Mouse (Mus musculus): Measurements from ENCODE around the gene Pde10a. TPM values are rescaled to one million over a fixed set of nuclear protein-coding genes. Genes with fewer than 3 reads are reported as not detected.

The Pde10a gene
- total and polyA plus RNA-seq, 3 experiments, result 13.8 to 36.2 (median 21.4) TPM

DNA sequence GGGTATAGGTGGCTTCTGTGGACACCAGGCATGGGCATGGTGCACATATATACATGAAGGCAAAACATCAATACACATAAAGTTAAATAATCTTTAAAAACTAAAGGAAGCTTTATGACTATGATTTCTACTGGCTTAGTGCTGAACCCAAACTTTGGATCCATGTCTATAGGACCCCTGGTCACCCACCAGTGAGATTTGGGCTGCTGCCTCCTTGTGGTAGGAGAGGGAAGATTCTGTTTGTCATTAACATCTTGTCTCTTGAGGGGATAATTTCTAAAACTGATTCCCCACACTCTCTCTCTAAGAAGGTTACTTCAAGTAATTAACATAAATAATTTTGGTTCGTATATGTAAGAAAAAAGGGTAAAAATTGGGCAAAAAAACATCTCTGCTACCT lies 220.2 kb downstream of the Pde10a start:
- no peak for DNase-seq

DNA sequence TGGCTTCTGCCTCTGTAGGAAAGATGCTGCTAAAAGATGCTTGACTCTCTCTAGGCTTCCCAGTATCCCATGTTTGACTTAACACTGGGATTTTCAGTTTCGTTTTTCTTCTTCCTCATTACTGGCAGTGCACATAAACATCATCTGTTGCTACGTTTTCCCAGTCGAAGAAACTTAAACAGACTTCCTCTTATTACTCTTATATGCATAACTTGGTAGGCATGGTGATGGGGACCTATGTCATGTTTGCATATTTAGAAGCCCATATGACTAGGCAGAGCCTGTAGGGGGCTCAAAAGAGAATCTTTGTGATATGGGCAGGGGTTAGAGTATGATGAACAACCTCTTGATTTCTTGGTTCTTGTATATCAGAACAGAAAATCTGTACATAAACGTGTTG lies 224.3 kb downstream of the Pde10a start:
- DNase-seq, result no peak

DNA sequence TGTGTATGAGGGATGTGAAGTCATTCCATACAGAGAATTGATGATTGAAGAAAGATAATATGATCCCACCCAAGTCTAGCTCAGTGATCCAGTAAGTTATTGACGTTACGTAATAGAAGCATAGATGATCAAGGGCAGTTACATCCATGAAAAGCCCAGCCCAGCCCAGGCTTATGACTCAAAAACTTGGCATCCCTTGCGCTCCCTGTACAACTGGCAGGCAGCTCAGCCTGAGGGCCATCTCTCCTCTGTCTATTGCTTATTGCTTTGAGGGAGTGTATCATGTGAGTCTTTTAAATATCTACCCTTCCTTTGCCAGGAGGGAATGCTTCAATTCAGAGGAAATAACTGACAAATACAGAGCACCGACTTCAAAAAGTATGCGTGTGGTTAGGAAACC lies 232.4 kb downstream of the Pde10a start:
- DNase-seq, result peak; percentile 84

GRCm38 (mm10) chr17:8763248-8763647 lies 238.1 kb downstream of the Pde10a start:
- DNase-seq, result no peak

DNA sequence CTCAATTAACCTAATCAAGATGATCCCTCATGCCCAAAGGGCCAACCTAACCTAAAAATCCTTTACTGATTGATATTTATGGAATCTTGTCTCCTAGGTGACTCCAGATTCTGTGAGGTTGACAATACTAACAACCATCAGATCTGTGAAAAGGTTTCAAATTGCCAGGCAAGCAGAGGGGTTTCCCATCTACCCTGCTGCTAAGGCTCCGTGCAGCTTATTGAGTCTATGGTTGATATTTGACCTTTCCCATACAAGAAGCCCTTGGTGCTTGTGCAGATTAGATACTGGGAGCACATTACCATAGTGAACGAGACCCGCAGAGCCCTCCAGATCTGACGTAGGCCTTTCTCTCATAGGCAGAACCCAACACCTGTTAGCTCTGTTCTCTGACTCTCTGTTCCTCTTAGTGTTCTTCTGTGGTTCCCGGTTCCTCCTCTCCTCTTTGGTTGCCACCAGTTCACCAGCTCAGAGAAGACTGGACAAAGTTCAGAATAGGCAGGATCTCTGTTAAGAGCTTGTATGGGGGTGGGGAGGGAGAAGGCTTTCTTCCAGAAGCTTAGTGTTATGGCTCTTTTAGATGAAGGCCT lies 240.9 kb downstream of the Pde10a start:
- DNase-seq, result no peak

DNA sequence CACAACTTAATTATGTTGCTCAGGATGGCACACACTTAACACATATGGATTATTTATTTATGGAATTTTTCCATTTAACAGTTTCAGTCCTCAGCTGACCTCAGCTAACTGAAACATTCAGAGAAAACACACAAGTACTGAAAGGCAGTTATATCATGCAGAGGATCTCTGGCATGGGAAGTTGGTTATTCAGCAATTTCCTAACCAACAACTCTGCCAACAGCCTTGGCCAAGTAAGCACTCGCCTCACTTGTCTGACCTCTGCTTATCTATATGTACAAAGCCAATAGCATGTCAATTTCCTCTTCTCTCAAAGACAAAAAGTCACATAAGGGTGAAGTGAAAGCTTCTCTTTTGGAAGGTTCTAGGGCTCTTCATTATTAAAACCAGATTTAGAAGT lies 244.0 kb downstream of the Pde10a start:
- no peak for DNase-seq

- DNase-seq, result no peak
These were observed 248.2 kb downstream of the Pde10a start for GRCm38 (mm10) chr17:8773391-8773790.

DNA sequence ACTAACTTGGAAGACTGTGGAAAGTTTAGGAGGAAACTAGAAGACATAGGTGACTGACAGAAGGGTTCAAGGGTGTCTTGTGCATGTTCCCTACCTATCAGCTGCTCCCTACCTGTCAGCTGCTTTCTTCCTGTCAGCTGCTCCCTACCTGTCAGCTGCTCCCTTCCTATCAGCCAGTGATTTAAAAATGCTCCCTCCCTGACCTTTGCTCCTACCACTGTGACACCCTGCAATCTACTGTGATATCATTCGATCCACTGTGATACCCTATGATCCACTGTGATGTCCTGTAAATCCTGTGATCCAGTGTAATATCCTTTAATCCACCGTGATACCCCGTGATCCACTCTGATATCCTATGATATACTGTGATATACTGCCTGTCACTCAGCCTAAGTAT lies 249.1 kb downstream of the Pde10a start:
- no peak for DNase-seq

- DNase-seq, result no peak
These were observed 250.5 kb downstream of the Pde10a start for GRCm38 (mm10) chr17:8775571-8776161.

- DNase-seq, result no peak
These were observed 252.5 kb downstream of the Pde10a start for GRCm38 (mm10) chr17:8777710-8778109.

DNA sequence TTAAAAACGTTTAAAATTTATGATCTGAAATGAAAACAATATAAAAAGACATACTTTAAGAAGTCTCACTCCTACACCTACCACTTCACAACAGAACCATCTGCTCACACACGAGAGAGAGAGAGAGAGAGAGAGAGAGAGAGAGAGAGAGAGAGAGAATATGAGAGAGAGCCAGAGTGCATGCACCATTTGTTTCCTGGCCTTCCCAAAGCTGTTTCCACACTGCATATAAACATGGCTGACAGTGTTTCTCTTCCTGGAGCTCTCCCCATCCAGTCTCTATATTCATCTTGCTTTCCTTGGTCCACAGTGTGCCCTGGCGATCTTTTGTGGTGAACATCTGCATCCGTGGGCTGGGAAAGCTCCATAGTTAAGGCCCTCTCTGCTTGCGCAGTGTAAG lies 253.7 kb downstream of the Pde10a start:
- DNase-seq, result no peak

DNA sequence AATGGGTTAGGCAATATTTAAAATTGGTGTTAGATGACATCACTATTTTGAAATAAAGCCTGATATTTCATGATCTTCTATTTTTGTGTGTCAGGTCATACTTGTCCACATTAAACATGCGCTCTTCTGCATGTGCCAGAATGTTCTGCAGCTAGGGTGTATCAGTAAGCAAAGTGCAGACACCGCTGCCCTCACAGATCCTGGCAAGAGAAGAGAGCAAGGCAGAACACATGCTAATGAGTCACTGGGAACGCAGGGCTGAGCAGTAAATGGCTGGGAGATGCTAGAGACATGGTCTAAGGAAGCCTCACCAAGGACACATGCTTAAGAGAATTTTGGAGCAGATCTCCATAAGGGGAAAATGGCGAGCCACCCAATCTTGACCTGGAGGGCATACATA lies 255.3 kb downstream of the Pde10a start:
- peak; percentile 23 for DNase-seq

DNA sequence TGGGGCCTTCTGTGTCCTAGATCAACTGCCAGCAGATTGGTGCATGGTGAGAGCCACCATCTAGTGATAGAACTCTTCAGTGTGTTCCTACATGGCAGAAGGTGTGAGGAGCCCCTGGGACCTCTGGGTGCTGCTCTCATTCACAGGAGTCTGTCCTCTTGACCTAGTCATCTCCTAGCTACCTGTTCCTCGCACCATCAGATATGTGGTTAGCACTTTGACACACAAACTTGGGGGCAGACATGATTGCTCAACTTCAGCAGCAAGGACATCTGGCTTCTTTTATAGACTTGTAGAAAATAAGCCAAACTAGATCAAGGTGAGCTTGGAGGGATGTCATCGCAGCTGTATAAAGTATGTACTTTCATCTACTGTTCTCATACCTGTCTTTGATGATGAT lies 255.9 kb downstream of the Pde10a start:
- DNase-seq, result no peak

DNA sequence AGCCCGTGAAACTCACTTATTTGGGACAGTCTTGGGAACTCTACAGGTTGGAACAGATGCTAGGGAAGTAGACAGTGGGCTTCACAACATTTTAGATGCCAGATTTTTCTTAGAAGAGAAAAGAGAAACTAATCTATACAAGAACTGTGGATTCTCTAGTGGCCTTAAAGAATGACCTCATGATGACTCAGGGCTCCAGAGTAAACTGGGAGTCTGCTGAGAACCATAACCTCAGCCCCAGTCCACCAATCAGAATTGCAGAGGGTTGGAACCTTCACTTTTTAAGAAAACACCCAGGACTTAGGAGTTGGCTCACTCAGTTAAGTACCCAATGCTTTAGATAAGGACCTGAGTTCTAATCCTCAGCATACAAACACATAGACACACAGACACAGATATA lies 256.4 kb downstream of the Pde10a start:
- DNase-seq, result peak; percentile 41

- no peak for DNase-seq
These were observed 260.7 kb downstream of the Pde10a start for GRCm38 (mm10) chr17:8785908-8786307.

GRCm38 (mm10) chr17:8786484-8786883 lies 261.3 kb downstream of the Pde10a start:
- DNase-seq, result no peak

DNA sequence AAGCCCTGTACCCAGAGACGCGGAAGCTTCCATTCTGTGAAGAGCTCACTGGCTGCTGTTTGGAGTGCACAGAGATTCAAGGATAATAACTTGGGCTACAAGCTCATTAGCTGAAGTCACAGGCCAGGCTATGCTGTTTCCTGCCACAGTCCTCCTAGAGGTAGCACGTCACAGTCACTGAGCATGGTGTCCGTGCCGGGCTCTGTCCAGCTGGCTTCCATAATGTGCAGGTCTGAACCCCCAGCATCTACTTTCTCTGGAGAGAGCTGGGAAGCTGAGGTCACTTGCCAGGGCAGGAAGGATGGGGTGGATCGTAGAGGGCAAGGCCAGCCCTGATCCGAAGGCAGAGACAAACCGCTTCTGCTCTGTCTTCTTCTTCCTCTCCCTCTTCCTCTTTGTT lies 262.6 kb downstream of the Pde10a start:
- DNase-seq, result no peak

- DNase-seq, result no peak
These were observed 266.4 kb downstream of the Pde10a start for GRCm38 (mm10) chr17:8791561-8791960.

DNA sequence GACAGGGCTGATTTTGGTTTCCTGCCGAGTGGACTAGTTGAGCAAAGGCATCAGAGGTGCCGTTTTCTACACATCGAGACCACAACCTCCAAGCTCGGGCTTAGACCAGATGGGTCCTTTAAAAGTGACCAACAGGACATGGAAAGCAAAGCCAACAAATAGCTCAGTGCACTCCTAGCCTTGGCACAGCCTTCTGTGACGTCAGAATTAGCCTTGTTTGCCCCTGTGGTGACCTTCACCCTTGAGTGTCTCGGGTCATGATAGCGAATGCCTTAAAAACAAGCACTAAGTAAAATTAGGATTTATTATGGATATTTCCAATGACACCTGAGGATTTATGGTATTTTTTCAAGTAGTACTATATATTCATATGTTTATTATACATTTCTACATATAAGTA lies 267.4 kb downstream of the Pde10a start:
- DNase-seq, result peak; percentile 53

DNA sequence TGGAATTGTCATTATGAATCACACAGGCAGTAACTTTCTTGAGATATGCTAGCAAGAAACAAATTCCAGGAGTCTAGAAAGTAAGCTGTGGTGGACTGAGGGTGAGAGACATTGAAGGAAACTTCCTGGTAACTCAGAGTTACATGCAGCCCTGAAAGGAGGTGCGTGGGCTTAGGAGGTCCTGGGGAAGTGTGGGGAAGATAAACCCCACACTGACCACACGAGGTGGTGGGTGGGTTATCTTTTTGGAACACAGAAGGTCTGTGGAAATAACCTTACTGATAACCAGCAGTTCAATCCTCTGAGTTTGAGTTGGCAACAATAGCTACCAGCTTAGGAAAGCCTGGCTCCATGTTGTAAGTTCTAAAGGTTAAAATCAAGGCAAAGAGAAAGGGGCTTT lies 272.5 kb downstream of the Pde10a start:
- no peak for DNase-seq

DNA sequence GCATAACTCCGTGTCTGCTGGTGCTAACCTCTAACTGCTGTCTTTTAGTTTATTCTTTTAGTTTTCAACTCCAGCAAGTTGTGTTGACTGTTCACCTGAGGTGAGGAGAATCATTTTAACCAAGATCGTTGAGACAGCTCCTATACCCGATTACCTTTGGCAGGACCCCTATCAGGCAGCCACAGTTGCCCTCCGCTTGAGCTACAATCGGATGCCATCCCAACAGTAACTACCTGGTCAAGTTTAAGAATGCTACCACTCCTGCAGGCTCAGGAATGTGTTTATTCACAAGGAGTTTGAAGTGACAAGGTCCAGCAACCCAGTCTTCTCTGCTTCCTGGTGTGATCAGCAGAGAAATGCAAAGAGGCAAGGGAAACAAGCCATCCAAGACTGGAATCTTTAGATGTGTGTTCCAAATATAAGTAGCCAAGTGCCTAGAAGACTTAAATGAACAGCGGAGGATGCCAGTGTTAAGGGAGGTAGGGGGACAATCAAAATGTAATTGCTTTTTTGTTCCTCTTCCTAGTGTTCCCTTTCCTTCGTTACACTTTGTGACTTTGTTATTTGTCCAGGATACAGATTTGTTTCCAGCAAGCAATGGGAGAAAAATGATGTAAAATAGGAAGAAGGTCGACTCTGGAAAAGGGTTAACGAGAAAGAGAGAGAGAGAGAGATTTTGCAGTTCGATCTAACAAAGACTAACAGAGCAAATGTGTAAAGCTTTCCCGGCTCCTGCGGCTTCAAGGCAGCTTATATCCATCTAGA lies 273.5 kb downstream of the Pde10a start:
- DNase-seq, result no peak

GRCm38 (mm10) chr17:8799296-8799731 lies 274.1 kb downstream of the Pde10a start:
- DNase-seq, result no peak

GRCm38 (mm10) chr17:8799914-8800420 lies 274.8 kb downstream of the Pde10a start:
- DNase-seq, result no peak

All from adrenal gland, adult 2 months (tissue).